Mouse (Mus musculus): ENCODE measurements at regions not wholly inside any gene's neighbourhood (a gene's known extent, or its start where the extent isn't known, plus 50 kb on each side); places are given as distances from the start of the nearest gene placed in this dataset.

DNA sequence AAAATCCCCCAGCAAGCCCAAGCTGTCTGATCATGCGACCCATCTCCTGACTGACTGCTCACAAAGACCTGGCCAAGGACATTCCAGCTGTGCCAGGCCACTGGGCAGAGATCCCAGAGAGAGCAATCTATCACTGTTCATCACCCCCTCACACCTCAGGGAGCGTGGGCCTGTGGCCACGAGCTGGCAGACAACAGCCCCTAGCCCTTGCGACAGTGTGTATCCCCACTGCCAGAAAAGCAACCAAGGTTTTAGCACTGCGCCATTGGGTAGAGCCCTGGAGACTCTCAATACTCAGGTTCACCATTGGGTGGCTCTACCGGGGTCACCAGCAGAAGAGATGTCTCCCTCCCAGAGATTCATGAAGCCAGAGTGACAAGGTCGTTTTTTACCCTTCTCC, 122.0 kb downstream of the Slc38a6 start:
- Histone ChIP-seq H3K36me3 (replicated peaks; ENCODE audit: control insufficient read depth, insufficient read depth) (no peaks in the 10 kb centered on the region), H3K4me2 (replicated peaks) (no peak overlapping the region), H3K4me3 (replicated peaks; ENCODE audit: low read length) (no peak overlapping the region), H3K9ac (no peak overlapping the region), H3K27me3 (ENCODE audit: control insufficient read depth, insufficient read depth, low read length) (no peaks in the 10 kb centered on the region), H3K4me1 (replicated peaks; ENCODE audit: control insufficient read depth, insufficient read depth, low read length) (peaks cover 18% of the 10 kb centered on the region; the same call in 1 of the 2 replicates), H3K27ac (no peak overlapping the region), H3K9me3 (ENCODE audit: control insufficient read depth, low read length) (no peaks in the 10 kb centered on the region)
- ATAC-seq (ENCODE audit: low FRiP score) (no peak), DNase-seq (ENCODE audit: low spot score) (no peak)
- 74% methylated on average over 7 of the region's 7 CpGs for WGBS

DNA sequence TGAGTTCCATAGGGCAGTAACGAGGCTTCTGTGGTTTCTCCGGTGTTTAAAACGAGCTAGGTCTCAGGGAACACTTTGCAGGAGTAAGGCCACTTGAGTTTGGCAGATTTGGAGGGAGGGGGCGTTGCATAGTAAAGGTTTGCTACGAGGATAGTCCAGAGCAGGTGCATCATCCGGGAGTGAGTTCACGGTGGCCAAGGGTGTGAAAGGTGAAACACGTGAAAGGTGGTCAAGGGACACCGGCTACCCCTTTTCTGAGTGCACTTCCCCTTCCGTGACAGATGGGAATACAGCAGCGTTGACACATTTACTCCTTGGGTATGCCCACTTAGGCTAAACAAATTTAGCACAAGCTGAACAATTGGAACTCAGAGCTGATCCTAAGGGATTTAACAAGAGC, 121.6 kb downstream of the Slc38a6 start:
- DNase-seq (ENCODE audit: low spot score), result no peak
- WGBS, result 88% methylated on average over 11 of the region's 11 CpGs
- no peak overlapping the region for H3K9ac ChIP-seq
- H3K4me2 ChIP-seq (replicated peaks), result no peak overlapping the region
- peaks cover 15% of the 10 kb centered on the region; the same call in 1 of the 2 replicates for H3K4me1 ChIP-seq (replicated peaks; ENCODE audit: control insufficient read depth, insufficient read depth, low read length)
- no peaks in the 10 kb centered on the region for H3K36me3 ChIP-seq (replicated peaks; ENCODE audit: control insufficient read depth, insufficient read depth)
- no peaks in the 10 kb centered on the region for H3K9me3 ChIP-seq (ENCODE audit: control insufficient read depth, low read length)
- no peak for ATAC-seq (ENCODE audit: low FRiP score)
- H3K27ac ChIP-seq, result no peak overlapping the region
- no peaks in the 10 kb centered on the region for H3K27me3 ChIP-seq (ENCODE audit: control insufficient read depth, insufficient read depth, low read length)
- H3K4me3 ChIP-seq (replicated peaks; ENCODE audit: low read length), result no peak overlapping the region

DNA sequence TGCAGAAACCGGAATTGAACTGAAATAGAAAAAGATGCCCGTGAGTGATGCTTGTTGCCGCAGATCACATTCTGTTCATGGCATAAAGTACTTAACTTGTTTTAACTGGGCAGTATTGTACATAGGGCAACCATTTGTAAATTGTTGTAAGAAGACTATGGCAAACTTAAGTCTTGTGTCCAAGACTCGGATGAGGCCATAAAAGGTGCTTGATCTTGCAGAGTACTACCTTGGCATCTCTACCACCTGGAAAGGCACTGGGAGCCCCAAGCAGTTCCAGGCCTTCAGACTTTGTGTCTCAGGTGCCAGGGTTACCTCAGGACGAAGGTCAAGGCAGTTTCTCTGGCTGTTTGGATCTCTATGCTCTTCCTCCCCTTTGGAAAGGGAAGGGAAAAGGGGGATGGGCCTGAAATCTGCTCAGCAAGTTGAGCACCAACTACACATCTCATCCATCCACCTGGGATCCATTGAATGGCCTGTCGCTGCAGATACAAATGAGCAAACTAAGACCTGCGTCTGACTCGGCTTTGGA, 120.0 kb downstream of the Slc38a6 start:
- 94% methylated on average over 8 of the region's 8 CpGs for WGBS
- no peak overlapping the region for H3K4me3 ChIP-seq (replicated peaks; ENCODE audit: low read length)
- no peak overlapping the region for H3K27ac ChIP-seq
- no peaks in the 10 kb centered on the region for H3K9me3 ChIP-seq (ENCODE audit: control insufficient read depth, low read length)
- no peak for ATAC-seq (ENCODE audit: low FRiP score)
- 0 out of 2 replicates have a peak, but pooled peaks cover 7% of the 10 kb centered on the region for H3K4me1 ChIP-seq (replicated peaks; ENCODE audit: control insufficient read depth, insufficient read depth, low read length)
- no peak overlapping the region for H3K9ac ChIP-seq
- H3K27me3 ChIP-seq (ENCODE audit: control insufficient read depth, insufficient read depth, low read length), result no peaks in the 10 kb centered on the region
- DNase-seq (ENCODE audit: low spot score), result no peak
- no peaks in the 10 kb centered on the region for H3K36me3 ChIP-seq (replicated peaks; ENCODE audit: control insufficient read depth, insufficient read depth)
- H3K4me2 ChIP-seq (replicated peaks), result no peak overlapping the region

DNA sequence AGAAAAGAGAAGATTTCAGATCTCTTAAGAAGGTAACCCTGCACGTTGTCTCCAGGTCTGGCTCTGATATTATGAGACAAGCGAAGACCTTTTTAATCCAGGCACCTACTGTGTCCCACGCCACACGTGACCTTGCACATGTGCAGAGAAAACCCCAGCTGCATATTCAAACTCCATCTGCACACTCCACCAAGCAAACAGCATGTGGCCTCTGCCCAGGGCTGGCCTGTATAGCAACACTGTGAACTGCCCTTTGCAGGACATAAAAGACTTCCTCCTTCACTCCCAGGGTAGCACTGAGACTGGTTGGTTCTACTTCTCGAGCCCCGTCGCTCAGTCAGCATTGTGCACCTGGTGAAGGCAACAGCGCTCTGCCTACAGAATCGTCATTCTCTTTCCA, 119.0 kb downstream of the Slc38a6 start:
- H3K36me3 ChIP-seq (replicated peaks; ENCODE audit: control insufficient read depth, insufficient read depth), result no peaks in the 10 kb centered on the region
- DNase-seq (ENCODE audit: low spot score) (no peak), ATAC-seq (ENCODE audit: low FRiP score) (no peak)
- H3K27me3 ChIP-seq (ENCODE audit: control insufficient read depth, insufficient read depth, low read length), result no peaks in the 10 kb centered on the region
- H3K4me3 ChIP-seq (replicated peaks; ENCODE audit: low read length), result no peak overlapping the region
- 0 out of 2 replicates have a peak, but pooled peaks cover 7% of the 10 kb centered on the region for H3K4me1 ChIP-seq (replicated peaks; ENCODE audit: control insufficient read depth, insufficient read depth, low read length)
- no peak overlapping the region for H3K4me2 ChIP-seq (replicated peaks)
- H3K27ac ChIP-seq, result no peak overlapping the region
- H3K9me3 ChIP-seq (ENCODE audit: control insufficient read depth, low read length), result no peaks in the 10 kb centered on the region
- no peak overlapping the region for H3K9ac ChIP-seq
- 74% methylated on average over 9 of the region's 9 CpGs for WGBS

DNA sequence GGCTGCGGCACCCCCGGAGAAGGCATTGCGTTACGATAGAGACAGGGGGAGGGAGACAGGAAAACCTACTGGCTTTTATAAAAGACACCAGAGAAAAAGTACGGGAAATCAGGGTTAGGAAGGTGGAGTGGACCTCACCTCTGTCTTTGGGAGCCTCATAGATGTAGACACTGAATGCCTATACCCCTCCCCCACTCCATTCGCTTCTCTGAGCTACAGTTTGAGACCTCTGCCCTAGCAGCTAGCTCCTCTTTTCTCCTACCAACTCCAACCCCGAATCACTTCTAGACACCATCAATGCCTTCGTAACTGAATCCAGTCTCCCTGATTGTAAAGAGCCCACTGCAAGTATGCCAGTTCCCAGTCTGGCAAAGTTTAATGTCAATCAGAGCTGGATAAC, 118.5 kb downstream of the Slc38a6 start:
- ATAC-seq (ENCODE audit: low FRiP score), result no peak
- H3K36me3 ChIP-seq (replicated peaks; ENCODE audit: control insufficient read depth, insufficient read depth), result no peaks in the 10 kb centered on the region
- WGBS, result 74% methylated on average over 8 of the region's 8 CpGs

DNA sequence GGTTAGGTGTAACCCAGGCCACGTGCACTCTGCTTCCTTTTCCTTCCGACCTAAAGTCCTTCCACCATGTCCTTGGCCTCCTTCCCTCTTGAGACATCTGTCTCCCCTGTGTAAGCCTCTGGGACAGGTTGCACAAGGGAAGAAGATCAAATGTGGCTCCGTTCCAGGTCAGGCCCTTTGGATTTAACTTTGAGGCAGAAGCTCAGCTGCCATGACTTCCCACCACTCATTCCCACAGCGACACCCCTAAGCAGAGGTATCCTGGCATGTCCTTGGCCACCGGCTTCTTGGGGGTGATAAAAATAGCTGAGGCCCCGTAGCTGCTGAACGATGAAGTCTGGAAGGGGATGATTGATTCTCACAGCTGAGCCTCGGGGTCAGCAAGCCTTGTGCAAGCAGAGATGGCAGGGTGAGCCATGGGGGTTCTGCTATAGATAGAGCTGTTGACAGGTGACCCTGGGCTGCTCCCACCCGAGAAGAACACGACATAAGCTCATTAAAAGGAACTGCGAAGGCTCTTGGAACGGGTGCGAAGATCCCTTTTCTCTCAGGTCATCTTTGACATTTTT, 117.4 kb downstream of the Slc38a6 start:
- Histone ChIP-seq H3K36me3 (replicated peaks; ENCODE audit: control insufficient read depth, insufficient read depth) (no peaks in the 10 kb centered on the region), H3K9me3 (ENCODE audit: control insufficient read depth, low read length) (no peaks in the 10 kb centered on the region), H3K9ac (no peak overlapping the region), H3K4me3 (replicated peaks; ENCODE audit: low read length) (no peak overlapping the region), H3K27ac (no peak overlapping the region), H3K4me2 (replicated peaks) (no peak overlapping the region), H3K4me1 (replicated peaks; ENCODE audit: control insufficient read depth, insufficient read depth, low read length) (0 out of 2 replicates have a peak, but pooled peaks cover 7% of the 10 kb centered on the region), H3K27me3 (ENCODE audit: control insufficient read depth, insufficient read depth, low read length) (no peaks in the 10 kb centered on the region)
- no peak for ATAC-seq (ENCODE audit: low FRiP score)
- DNase-seq (ENCODE audit: low spot score), result no peak
- WGBS, result 68% methylated on average over 13 of the region's 13 CpGs

More for the DNA sequence above, 118.5 kb downstream of the Slc38a6 start:
- Histone ChIP-seq H3K4me2 (replicated peaks) (no peak overlapping the region), H3K27ac (no peak overlapping the region), H3K9ac (no peak overlapping the region), H3K9me3 (ENCODE audit: control insufficient read depth, low read length) (no peaks in the 10 kb centered on the region), H3K4me3 (replicated peaks; ENCODE audit: low read length) (no peak overlapping the region), H3K4me1 (replicated peaks; ENCODE audit: control insufficient read depth, insufficient read depth, low read length) (0 out of 2 replicates have a peak, but pooled peaks cover 7% of the 10 kb centered on the region), H3K27me3 (ENCODE audit: control insufficient read depth, insufficient read depth, low read length) (no peaks in the 10 kb centered on the region)
- no peak for DNase-seq (ENCODE audit: low spot score)

Measured in hindbrain, embryonic 14.5 days (tissue).